Mouse (Mus musculus): ENCODE measurements around the gene Emilin3. TPM values are rescaled to one million over a fixed set of nuclear protein-coding genes. Genes with fewer than 3 reads are reported as not detected.
"Not testable (repeated sequence)": the region's sequence is repeated elsewhere in the genome, so short reads cannot be mapped to it uniquely, and the experiment has no call there.

The Emilin3 gene
- total RNA-seq (2018; cell fraction: chromatin; rRNA removed), result not detected
- not detected for total RNA-seq (2018; cell fraction: cytosol; rRNA removed)
- total RNA-seq (2018; cell fraction: nucleus; rRNA removed), result not detected
- not detected in 3 replicates for polyA plus RNA-seq (2018)

- WGBS (ENCODE audit: missing documents), result 4% methylated on average over 46 of the region's 46 CpGs
- no peak within 1 kb of the TSS for H3K4me3 ChIP-seq (ENCODE audit: inconsistent target)
Measured at GRCm38 (mm10) chr2:160912231-160912671, at the start of gene Emilin3. Emilin3 (minus strand) TSS chr2:160912328.

GRCm38 (mm10) chr2:160960956-160961646 is 49.0 kb upstream of the Emilin3 start:
- Histone ChIP-seq H3K36me3 (ENCODE audit: inconsistent target) (peaks cover 25% of the 10 kb centered on the region), H3K27ac (no peak overlapping the region), H3K4me3 (ENCODE audit: inconsistent target) (no peak overlapping the region), H3K79me2 (ENCODE audit: inconsistent target) (no peaks in the 10 kb centered on the region)
- 85% methylated on average over 6 of the region's 6 CpGs for WGBS (ENCODE audit: missing documents)

More at GRCm38 (mm10) chr2:160912231-160912671, at the start of gene Emilin3:
- H3K36me3 ChIP-seq (ENCODE audit: inconsistent target), result no peaks in the 10 kb centered on the region
- no peaks in the 10 kb centered on the region for H3K79me2 ChIP-seq (ENCODE audit: inconsistent target)
- no peak within 1 kb of the TSS for H3K27ac ChIP-seq

- WGBS (ENCODE audit: missing documents), result 94% methylated on average over 5 of the region's 5 CpGs
- H3K79me2 ChIP-seq (ENCODE audit: inconsistent target), result no peaks in the 10 kb centered on the region
- H3K36me3 ChIP-seq (ENCODE audit: inconsistent target), result peaks cover 22% of the 10 kb centered on the region
- H3K4me3 ChIP-seq (ENCODE audit: inconsistent target), result no peak overlapping the region
- H3K27ac ChIP-seq, result no peak overlapping the region
Measured at GRCm38 (mm10) chr2:160959901-160960300, 47.8 kb upstream of the Emilin3 start.

- H3K27ac ChIP-seq, result no peak overlapping the region
- WGBS (ENCODE audit: missing documents), result 90% methylated on average over 5 of the region's 5 CpGs
- peaks cover 26% of the 10 kb centered on the region for H3K36me3 ChIP-seq (ENCODE audit: inconsistent target)
Measured at GRCm38 (mm10) chr2:160958737-160959136, 46.6 kb upstream of the Emilin3 start.

GRCm38 (mm10) chr2:160957801-160958200 is 45.7 kb upstream of the Emilin3 start:
- peaks cover 26% of the 10 kb centered on the region for H3K36me3 ChIP-seq (ENCODE audit: inconsistent target)
- not testable (repeated sequence) for H3K79me2 ChIP-seq (ENCODE audit: inconsistent target); H3K4me3 ChIP-seq (ENCODE audit: inconsistent target); H3K27ac ChIP-seq

More at GRCm38 (mm10) chr2:160958737-160959136, 46.6 kb upstream of the Emilin3 start:
- H3K4me3 ChIP-seq (ENCODE audit: inconsistent target), result no peak overlapping the region
- no peaks in the 10 kb centered on the region for H3K79me2 ChIP-seq (ENCODE audit: inconsistent target)

- H3K79me2 ChIP-seq (ENCODE audit: inconsistent target); H3K27ac ChIP-seq; H3K4me3 ChIP-seq (ENCODE audit: inconsistent target): not testable (repeated sequence)
- H3K36me3 ChIP-seq (ENCODE audit: inconsistent target), result peaks cover 26% of the 10 kb centered on the region
Measured at GRCm38 (mm10) chr2:160957307-160957706, 45.2 kb upstream of the Emilin3 start.

- Histone ChIP-seq H3K79me2 (ENCODE audit: inconsistent target) (no peaks in the 10 kb centered on the region), H3K36me3 (ENCODE audit: inconsistent target) (peaks cover 26% of the 10 kb centered on the region), H3K4me3 (ENCODE audit: inconsistent target) (no peak overlapping the region), H3K27ac (no peak overlapping the region)
- WGBS (ENCODE audit: missing documents), result 95% methylated on average over 7 of the region's 7 CpGs
Measured at GRCm38 (mm10) chr2:160955331-160955730, 43.2 kb upstream of the Emilin3 start.

- peaks cover 31% of the 10 kb centered on the region for H3K36me3 ChIP-seq (ENCODE audit: inconsistent target)
- WGBS (ENCODE audit: missing documents), result 73% methylated on average over 2 of the region's 3 CpGs
Measured at GRCm38 (mm10) chr2:160954541-160954940, 42.4 kb upstream of the Emilin3 start.

GRCm38 (mm10) chr2:160953131-160953873 is 41.2 kb upstream of the Emilin3 start:
- Histone ChIP-seq H3K4me3 (ENCODE audit: inconsistent target) (no peak overlapping the region), H3K27ac (no peak overlapping the region), H3K79me2 (ENCODE audit: inconsistent target) (no peaks in the 10 kb centered on the region), H3K36me3 (ENCODE audit: inconsistent target) (peaks cover 39% of the 10 kb centered on the region)
- 70% methylated on average over 7 of the region's 7 CpGs for WGBS (ENCODE audit: missing documents)

More at GRCm38 (mm10) chr2:160954541-160954940, 42.4 kb upstream of the Emilin3 start:
- H3K27ac ChIP-seq, result no peak overlapping the region
- no peaks in the 10 kb centered on the region for H3K79me2 ChIP-seq (ENCODE audit: inconsistent target)
- H3K4me3 ChIP-seq (ENCODE audit: inconsistent target), result no peak overlapping the region

- Histone ChIP-seq H3K27ac (no peak overlapping the region), H3K79me2 (ENCODE audit: inconsistent target) (no peaks in the 10 kb centered on the region), H3K36me3 (ENCODE audit: inconsistent target) (peaks cover 32% of the 10 kb centered on the region), H3K4me3 (ENCODE audit: inconsistent target) (no peak overlapping the region)
- WGBS (ENCODE audit: missing documents), result 90% methylated on average over 4 of the region's 4 CpGs
Measured at GRCm38 (mm10) chr2:160951595-160951994, 39.5 kb upstream of the Emilin3 start.

- Histone ChIP-seq H3K4me3 (ENCODE audit: inconsistent target) (no peak overlapping the region), H3K27ac (no peak overlapping the region), H3K36me3 (ENCODE audit: inconsistent target) (no peaks in the 10 kb centered on the region), H3K79me2 (ENCODE audit: inconsistent target) (no peaks in the 10 kb centered on the region)
- WGBS (ENCODE audit: missing documents), result 73% methylated on average over 3 of the region's 3 CpGs
Measured at GRCm38 (mm10) chr2:160942443-160942842, 30.3 kb upstream of the Emilin3 start.

- Histone ChIP-seq H3K4me3 (ENCODE audit: inconsistent target) (no peak overlapping the region), H3K36me3 (ENCODE audit: inconsistent target) (no peaks in the 10 kb centered on the region), H3K79me2 (ENCODE audit: inconsistent target) (no peaks in the 10 kb centered on the region), H3K27ac (no peak overlapping the region)
- WGBS (ENCODE audit: missing documents), result 84% methylated on average over 17 of the region's 17 CpGs
Measured at GRCm38 (mm10) chr2:160940930-160941709, 29.0 kb upstream of the Emilin3 start.

- H3K27ac ChIP-seq, result no peak overlapping the region
- no peak overlapping the region for H3K4me3 ChIP-seq (ENCODE audit: inconsistent target)
Measured at GRCm38 (mm10) chr2:160934451-160934850, 22.3 kb upstream of the Emilin3 start.

GRCm38 (mm10) chr2:160933890-160934289 is 21.8 kb upstream of the Emilin3 start:
- H3K27ac ChIP-seq, result no peak overlapping the region
- H3K79me2 ChIP-seq (ENCODE audit: inconsistent target), result no peaks in the 10 kb centered on the region
- WGBS (ENCODE audit: missing documents), result 71% methylated on average over 5 of the region's 5 CpGs
- no peaks in the 10 kb centered on the region for H3K36me3 ChIP-seq (ENCODE audit: inconsistent target)
- H3K4me3 ChIP-seq (ENCODE audit: inconsistent target), result no peak overlapping the region

More at GRCm38 (mm10) chr2:160934451-160934850, 22.3 kb upstream of the Emilin3 start:
- WGBS (ENCODE audit: missing documents), result 78% methylated on average over 4 of the region's 4 CpGs
- no peaks in the 10 kb centered on the region for H3K79me2 ChIP-seq (ENCODE audit: inconsistent target)
- H3K36me3 ChIP-seq (ENCODE audit: inconsistent target), result no peaks in the 10 kb centered on the region
